19 mouse cellular contexts compared by ENCODE assay signal in the genomic region with DNA sequence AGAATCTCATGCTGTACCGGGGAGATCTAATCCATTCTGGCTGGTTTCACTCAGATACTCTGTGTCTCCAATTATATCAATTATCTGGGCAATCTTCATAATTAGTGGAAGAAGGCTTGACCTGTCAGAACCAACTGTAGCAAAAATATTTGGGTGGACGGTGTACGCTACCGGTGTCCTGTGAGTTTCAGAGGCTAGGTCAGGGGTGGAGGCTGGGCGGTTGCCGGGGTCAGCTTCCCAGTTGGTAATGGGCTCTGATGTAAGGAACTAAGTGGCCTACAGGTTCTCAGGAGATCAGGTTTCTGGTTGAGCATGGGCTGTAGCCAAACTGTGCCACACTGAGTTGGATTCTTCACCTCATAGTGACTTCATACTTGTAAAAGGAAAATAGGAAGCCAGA.
DNase-seq lines count a peak whose midpoint lies in the region; ATAC-seq lines count a peak whose summit lies in the region.
"Had no signal": no experiment of that assay in that cellular context is flagged by ENCODE, and none has a peak within 500 bp of the region (broad histone marks: within the 10 kb centered on the region; RNA-seq: fewer than 3 reads in every experiment).

No protein-coding gene starts in this region.

- H3K4me1 ChIP-seq in limb, embryonic 11.5 days (ENCODE audit: control insufficient read depth, insufficient read depth, low read length) = 0 out of 2 replicates have a peak, but pooled peaks cover 2% of the 10 kb centered on the region
- peaks cover 11% of the 10 kb centered on the region for H3K4me1 ChIP-seq in limb, embryonic 10.5 days
- H3K4me1 ChIP-seq in embryonic facial prominence, embryonic 10.5 days = peaks cover 35% of the 10 kb centered on the region
- H3K4me1 ChIP-seq: forebrain, embryonic 13.5 days had no signal

- DNase-seq in limb, embryonic 11.5 days (ENCODE audit: low spot score) = peak; percentile 20
- DNase-seq in limb, embryonic 10.5 days (ENCODE audit: low spot score) = no peak
- DNase-seq in embryonic facial prominence, embryonic 10.5 days (ENCODE audit: low spot score) = peak; percentile 37
- peak; percentile 28 for DNase-seq in gastrocnemius, postnatal 25 days
- no peak for DNase-seq in heart, postnatal 10 days
- DNase-seq: adrenal gland, postnatal 10 days; cerebellum, adult 11 months; cerebellum, adult 8-10 months; cerebellum, postnatal 14 days; embryo, embryonic 11 days; forebrain, postnatal 0 days; heart, postnatal 4 days; kidney, adult 11 months had no signal

- H3K27ac ChIP-seq in limb, embryonic 11.5 days (replicated peaks; ENCODE audit: low read depth, low read length) = no peak overlapping the region
- no peak overlapping the region for H3K27ac ChIP-seq in limb, embryonic 10.5 days
- H3K27ac ChIP-seq in embryonic facial prominence, embryonic 10.5 days (replicated peaks) = no peak overlapping the region
- H3K27ac ChIP-seq: embryonic facial prominence, embryonic 12.5 days; forebrain, embryonic 13.5 days; heart, embryonic 13.5 days; hindbrain, embryonic 12.5 days; hindbrain, postnatal 0 days had no signal

- intact Hi-C loops in heart, postnatal 10 days (cut with DNase I) = loop anchor here (5.0 kb wide), 1 partner anchor 734 kb away; no protein-coding TSS in a partner anchor

- no peaks in the 10 kb centered on the region for H3K27me3 ChIP-seq in limb, embryonic 11.5 days (ENCODE audit: control insufficient read depth, insufficient read depth, low read length)
- no peaks in the 10 kb centered on the region for H3K27me3 ChIP-seq in limb, embryonic 10.5 days (ENCODE audit: low read depth, poor library complexity, severe bottlenecking)
- H3K27me3 ChIP-seq in embryonic facial prominence, embryonic 10.5 days (replicated peaks; ENCODE audit: low read depth, poor library complexity, severe bottlenecking) = no peaks in the 10 kb centered on the region
- H3K27me3 ChIP-seq: embryonic facial prominence, embryonic 12.5 days; forebrain, embryonic 13.5 days; heart, embryonic 13.5 days; hindbrain, embryonic 12.5 days had no signal

- no peaks in the 10 kb centered on the region for H3K36me3 ChIP-seq in limb, embryonic 11.5 days (ENCODE audit: control insufficient read depth, insufficient read depth, low read length)
- no peaks in the 10 kb centered on the region for H3K36me3 ChIP-seq in limb, embryonic 10.5 days
- H3K36me3 ChIP-seq in embryonic facial prominence, embryonic 10.5 days (replicated peaks) = no peaks in the 10 kb centered on the region
- H3K36me3 ChIP-seq: embryonic facial prominence, embryonic 12.5 days; heart, embryonic 13.5 days; hindbrain, embryonic 12.5 days had no signal

- H3K9me3 ChIP-seq in limb, embryonic 11.5 days (ENCODE audit: control insufficient read depth, low read length) = no peaks in the 10 kb centered on the region
- no peaks in the 10 kb centered on the region for H3K9me3 ChIP-seq in limb, embryonic 10.5 days (replicated peaks)
- H3K9me3 ChIP-seq in embryonic facial prominence, embryonic 10.5 days = no peaks in the 10 kb centered on the region
- H3K9me3 ChIP-seq: forebrain, embryonic 13.5 days; heart, embryonic 13.5 days; hindbrain, embryonic 12.5 days had no signal

- no peak overlapping the region for H3K4me2 ChIP-seq in limb, embryonic 11.5 days (ENCODE audit: low read depth, severe bottlenecking)
- H3K4me2 ChIP-seq: embryonic facial prominence, embryonic 12.5 days; forebrain, embryonic 13.5 days; heart, embryonic 13.5 days; hindbrain, embryonic 12.5 days had no signal

- 79% methylated on average over 6 of the region's 6 CpGs for WGBS in limb, embryonic 11.5 days
- WGBS in limb, embryonic 10.5 days = 81% methylated on average over 6 of the region's 6 CpGs
- WGBS in embryonic facial prominence, embryonic 10.5 days = 41% methylated on average over 6 of the region's 6 CpGs

- ATAC-seq in limb, embryonic 11.5 days (ENCODE audit: insufficient number of reproducible peaks, low FRiP score, low TSS enrichment, low read depth) = no peak
- no peak for ATAC-seq in frontal cortex, adult (ENCODE audit: low TSS enrichment)
- ATAC-seq: forebrain, embryonic 13.5 days; forebrain, postnatal 0 days; hindbrain, postnatal 0 days had no signal

- H3K4me3 ChIP-seq in limb, embryonic 11.5 days (ENCODE audit: low read depth, low read length) = no peak overlapping the region
- H3K4me3 ChIP-seq in limb, embryonic 10.5 days = no peak overlapping the region
- no peak overlapping the region for H3K4me3 ChIP-seq in embryonic facial prominence, embryonic 10.5 days
- H3K4me3 ChIP-seq: embryonic facial prominence, embryonic 12.5 days; forebrain, embryonic 13.5 days; heart, embryonic 13.5 days; hindbrain, embryonic 12.5 days had no signal

- H3K9ac ChIP-seq in limb, embryonic 11.5 days (ENCODE audit: low read length) = no peak overlapping the region
- H3K9ac ChIP-seq: embryonic facial prominence, embryonic 12.5 days; forebrain, embryonic 13.5 days; forebrain, postnatal 0 days; heart, embryonic 13.5 days; hindbrain, embryonic 12.5 days had no signal

Comparison
In these comparisons a context has a peak if more than half of its experiments do, and no peak if none do; other contexts are left out.
1. DNase-seq: peak in limb, embryonic 11.5 days (single experiment), embryonic facial prominence, embryonic 10.5 days (single experiment) and gastrocnemius, postnatal 25 days (single experiment); none in limb, embryonic 10.5 days (single experiment) and heart, postnatal 10 days (0 of 2).